Comparison of ENCODE assay signal across 28 mouse cellular contexts in genomic region chr8:109281598-109281997, GRCm38 (mm10).
DNase-seq lines count a peak whose midpoint lies in the region; ATAC-seq and TF ChIP-seq lines count a peak whose summit lies in the region.
"Had no signal": no experiment of that assay in that cellular context is flagged by ENCODE, and none has a peak within 500 bp of the region (broad histone marks: within the 10 kb centered on the region; RNA-seq: fewer than 3 reads in every experiment).

No protein-coding gene starts in this region.

- no peak for ATAC-seq in heart, embryonic 14.5 days (ENCODE audit: insufficient number of reproducible peaks, insufficient read depth, low FRiP score, low read depth)
- ATAC-seq: forebrain, embryonic 14.5 days; hindbrain, postnatal 0 days; intestine, embryonic 16.5 days; lung, postnatal 0 days; midbrain, embryonic 13.5 days; Patski had no signal

- H3K9ac ChIP-seq in heart, embryonic 14.5 days (ENCODE audit: low read length), result no peak overlapping the region
- no peak overlapping the region for H3K9ac ChIP-seq in ES-E14 (ENCODE audit: insufficient read depth, low read depth, low read length, poor library complexity, severe bottlenecking)
- H3K9ac ChIP-seq: embryonic facial prominence, embryonic 12.5 days; hindbrain, embryonic 12.5 days; limb, embryonic 15.5 days; liver, embryonic 13.5 days; midbrain, embryonic 13.5 days had no signal

- no peak for DNase-seq in heart, embryonic 10.5 days (ENCODE audit: low spot score)
- DNase-seq in thymus, postnatal 0 days (ENCODE audit: low spot score), result peak; percentile 27
- no peak for DNase-seq in thymus, postnatal 10 days (ENCODE audit: low spot score in 2 of 2)
- DNase-seq in ES-E14 (ENCODE audit: low read depth, low spot score), result peak; percentile 24
- no peak for DNase-seq in natural killer cell, adult 2 months (ENCODE audit: low spot score in 2 of 2)
- DNase-seq: adrenal gland, postnatal 25 days; B cell, adult 2 months; cerebellum, adult 11-12 months; cerebellum, adult 9-11 months; embryo, embryonic 11 days; gastrocnemius, postnatal 14 days; kidney, adult 9 months; kidney, postnatal 10 days; layer of hippocampus, postnatal 36 days; liver, embryonic 13.5 days; lung, adult 18-20 months had no signal

- H3K27ac ChIP-seq in heart, embryonic 14.5 days (replicated peaks in 1 of 2; ENCODE audit: control insufficient read depth in 1 of 2, insufficient read depth in 1 of 2, low read depth in 2 of 2, low read length in 2 of 2), result no peak overlapping the region
- H3K27ac ChIP-seq in heart, embryonic 10.5 days, result no peak overlapping the region
- no peak overlapping the region for H3K27ac ChIP-seq in ES-E14 (ENCODE audit: insufficient read depth, low read depth, low read length, poor library complexity, severe bottlenecking)
- H3K27ac ChIP-seq: embryonic facial prominence, embryonic 12.5 days; hindbrain, embryonic 12.5 days; hindbrain, postnatal 0 days; limb, embryonic 10.5 days; limb, embryonic 15.5 days; liver, embryonic 13.5 days; macrophage; midbrain, embryonic 13.5 days had no signal

- no peaks in the 10 kb centered on the region for H3K9me3 ChIP-seq in heart, embryonic 14.5 days (ENCODE audit: control insufficient read depth, low read length)
- H3K9me3 ChIP-seq in heart, embryonic 10.5 days, result no peaks in the 10 kb centered on the region
- H3K9me3 ChIP-seq in ES-E14 (ENCODE audit: control insufficient read depth, insufficient read depth, low read depth, low read length), result no peaks in the 10 kb centered on the region
- H3K9me3 ChIP-seq: embryonic facial prominence, embryonic 12.5 days; hindbrain, embryonic 12.5 days; limb, embryonic 10.5 days; limb, embryonic 15.5 days; liver, embryonic 13.5 days; midbrain, embryonic 13.5 days had no signal

- 42% methylated on average over 10 of the region's 10 CpGs for WGBS in heart, embryonic 14.5 days
- 44% methylated on average over 10 of the region's 10 CpGs for WGBS in heart, embryonic 10.5 days

- no peak overlapping the region for H3K4me3 ChIP-seq in heart, embryonic 14.5 days (ENCODE audit: control insufficient read depth in 1 of 2, insufficient read depth in 1 of 2, low read depth in 1 of 2, low read length in 2 of 2)
- no peak overlapping the region for H3K4me3 ChIP-seq in heart, embryonic 10.5 days
- no peak overlapping the region for H3K4me3 ChIP-seq in ES-E14 (ENCODE audit: insufficient read depth in 1 of 2, low read depth in 1 of 2, low read length in 2 of 2, poor library complexity in 1 of 2, severe bottlenecking in 1 of 2)
- H3K4me3 ChIP-seq: embryonic facial prominence, embryonic 12.5 days; hindbrain, embryonic 12.5 days; limb, embryonic 10.5 days; limb, embryonic 15.5 days; liver, embryonic 13.5 days; midbrain, embryonic 13.5 days had no signal

- in situ Hi-C loops in ES-E14 (cut with MboI; ENCODE audit: low sequenced_read_pairs in 2 of 2, unreplicated experiment in 2 of 2), result no loop called here

- peak overlapping the region; percentile 43; the same call in 1 of the 2 replicates for H3K4me2 ChIP-seq in heart, embryonic 14.5 days (ENCODE audit: low read length)
- H3K4me2 ChIP-seq: embryonic facial prominence, embryonic 12.5 days; hindbrain, embryonic 12.5 days; limb, embryonic 15.5 days; liver, embryonic 13.5 days; midbrain, embryonic 13.5 days had no signal

- no peaks in the 10 kb centered on the region for H3K27me3 ChIP-seq in heart, embryonic 14.5 days (ENCODE audit: control insufficient read depth, insufficient read depth, low read length)
- no peaks in the 10 kb centered on the region for H3K27me3 ChIP-seq in heart, embryonic 10.5 days (ENCODE audit: insufficient read depth, poor library complexity, severe bottlenecking)
- H3K27me3 ChIP-seq: embryonic facial prominence, embryonic 12.5 days; hindbrain, embryonic 12.5 days; limb, embryonic 15.5 days; liver, embryonic 13.5 days; midbrain, embryonic 13.5 days had no signal

- no peaks in the 10 kb centered on the region for H3K36me3 ChIP-seq in heart, embryonic 14.5 days (ENCODE audit: control insufficient read depth, insufficient read depth, low read length)
- no peaks in the 10 kb centered on the region for H3K36me3 ChIP-seq in heart, embryonic 10.5 days
- no peaks in the 10 kb centered on the region for H3K36me3 ChIP-seq in ES-E14 (ENCODE audit: control insufficient read depth, insufficient read depth, low read length, poor library complexity, severe bottlenecking)
- H3K36me3 ChIP-seq: embryonic facial prominence, embryonic 12.5 days; hindbrain, embryonic 12.5 days; limb, embryonic 10.5 days; limb, embryonic 15.5 days; liver, embryonic 13.5 days; midbrain, embryonic 13.5 days had no signal

- H3K4me1 ChIP-seq in heart, embryonic 14.5 days (ENCODE audit: control insufficient read depth in 2 of 2, insufficient read depth in 2 of 2, low read length in 2 of 2), result no peaks in the 10 kb centered on the region
- H3K4me1 ChIP-seq in heart, embryonic 10.5 days, result no peaks in the 10 kb centered on the region
- H3K4me1 ChIP-seq in ES-E14 (ENCODE audit: control insufficient read depth in 2 of 2, insufficient read depth in 2 of 2, low read length in 2 of 2, poor library complexity in 1 of 2), result no peaks in the 10 kb centered on the region
- H3K4me1 ChIP-seq: embryonic facial prominence, embryonic 12.5 days; limb, embryonic 10.5 days; limb, embryonic 15.5 days; liver, embryonic 13.5 days had no signal

TF ChIP-seq in ES-E14, 5 proteins besides CTCF, POLR2A, EP300 and RAD21:
- TF ChIP-seq MAFK (IDR thresholded peaks at IDR 0.05; ENCODE audit: insufficient read depth, low read depth, low read length) (no peak), CHD2 (IDR thresholded peaks at IDR 0.05; ENCODE audit: low read depth, low read length) (no peak), HCFC1 (IDR thresholded peaks at IDR 0.05; ENCODE audit: borderline replicate concordance, insufficient read depth, low read length) (no peak), ZC3H11A (IDR thresholded peaks at IDR 0.05; ENCODE audit: borderline replicate concordance, low read depth, low read length) (no peak), ZNF384 (IDR thresholded peaks at IDR 0.05; ENCODE audit: low read depth, low read length) (no peak)

Comparison
In these comparisons a context has a peak if more than half of its experiments do, and no peak if none do; other contexts are left out.
1. DNase-seq: peak in thymus, postnatal 0 days (single experiment) and ES-E14 (single experiment); none in heart, embryonic 10.5 days (single experiment), thymus, postnatal 10 days (0 of 2) and natural killer cell, adult 2 months (0 of 2).